Mouse (Mus musculus): ENCODE measurements around the gene Tamm41.

Gene Tamm41

GRCm38 (mm10) chr6:115037103-115038094, at the start of gene Tamm41:
Gene Tamm41 (minus strand): TSS chr6:115037876.
- DNase-seq (ENCODE audit: inconsistent age in 2 of 2, low spot score in 1 of 2) = peak; percentile 89 to 94

GRCm38 (mm10) chr6:115085274-115085841, 47.7 kb upstream of the Tamm41 start:
- no peak for DNase-seq (ENCODE audit: inconsistent age in 2 of 2, low spot score in 1 of 2)

- DNase-seq (ENCODE audit: inconsistent age in 2 of 2, low spot score in 1 of 2) = no peak
Measured at GRCm38 (mm10) chr6:115076781-115077575, 39.3 kb upstream of the Tamm41 start.

GRCm38 (mm10) chr6:115072024-115072423, 34.3 kb upstream of the Tamm41 start:
- peak; percentile 20 to 75 for DNase-seq (ENCODE audit: inconsistent age in 2 of 2, low spot score in 1 of 2)

- DNase-seq (ENCODE audit: inconsistent age in 2 of 2, low spot score in 1 of 2) = peak; percentile 27 to 72
Measured at GRCm38 (mm10) chr6:115065411-115066241, 27.9 kb upstream of the Tamm41 start.

GRCm38 (mm10) chr6:115062605-115063350, 25.1 kb upstream of the Tamm41 start:
- DNase-seq (ENCODE audit: inconsistent age in 2 of 2, low spot score in 1 of 2) = no peak

- DNase-seq (ENCODE audit: inconsistent age in 2 of 2, low spot score in 1 of 2) = no peak
Measured at GRCm38 (mm10) chr6:115059227-115059626, 21.6 kb upstream of the Tamm41 start.

GRCm38 (mm10) chr6:115056699-115057098, 19.0 kb upstream of the Tamm41 start:
- DNase-seq (ENCODE audit: inconsistent age in 2 of 2, low spot score in 1 of 2) = no peak

- no peak for DNase-seq (ENCODE audit: inconsistent age in 2 of 2, low spot score in 1 of 2)
Measured at GRCm38 (mm10) chr6:115055440-115055839, 17.8 kb upstream of the Tamm41 start.

- no peak for DNase-seq (ENCODE audit: inconsistent age in 2 of 2, low spot score in 1 of 2)
Measured at GRCm38 (mm10) chr6:115051586-115052197, 14.0 kb upstream of the Tamm41 start.

- DNase-seq (ENCODE audit: inconsistent age in 2 of 2, low spot score in 1 of 2) = peak in 1 of 2 experiments; percentile 43
Measured at GRCm38 (mm10) chr6:115049015-115049414, 11.3 kb upstream of the Tamm41 start.

GRCm38 (mm10) chr6:115047816-115048215, 10.1 kb upstream of the Tamm41 start:
- DNase-seq (ENCODE audit: inconsistent age in 2 of 2, low spot score in 1 of 2) = no peak

- no peak for DNase-seq (ENCODE audit: inconsistent age in 2 of 2, low spot score in 1 of 2)
Measured at GRCm38 (mm10) chr6:115046064-115046463, 8.4 kb upstream of the Tamm41 start.

- DNase-seq (ENCODE audit: inconsistent age in 2 of 2, low spot score in 1 of 2) = peak in 1 of 2 experiments; percentile 29
Measured at GRCm38 (mm10) chr6:115044709-115045108, 7.0 kb upstream of the Tamm41 start.

GRCm38 (mm10) chr6:115043657-115044500, 6.2 kb upstream of the Tamm41 start:
- DNase-seq (ENCODE audit: inconsistent age in 2 of 2, low spot score in 1 of 2) = no peak

- DNase-seq (ENCODE audit: inconsistent age in 2 of 2, low spot score in 1 of 2) = no peak
Measured at GRCm38 (mm10) chr6:115042609-115043008, 4.9 kb upstream of the Tamm41 start.

GRCm38 (mm10) chr6:115033441-115033840, 4.2 kb downstream of the Tamm41 start:
- peak in 1 of 2 experiments; percentile 28 for DNase-seq (ENCODE audit: inconsistent age in 2 of 2, low spot score in 1 of 2)

- DNase-seq (ENCODE audit: inconsistent age in 2 of 2, low spot score in 1 of 2) = no peak
Measured at GRCm38 (mm10) chr6:115030098-115030497, 7.6 kb downstream of the Tamm41 start.

Data from adrenal gland, adult (tissue).